Mouse (Mus musculus): ENCODE measurements at regions not wholly inside any gene's neighbourhood (a gene's known extent, or its start where the extent isn't known, plus 50 kb on each side); places are given as distances from the start of the nearest gene placed in this dataset.

DNA sequence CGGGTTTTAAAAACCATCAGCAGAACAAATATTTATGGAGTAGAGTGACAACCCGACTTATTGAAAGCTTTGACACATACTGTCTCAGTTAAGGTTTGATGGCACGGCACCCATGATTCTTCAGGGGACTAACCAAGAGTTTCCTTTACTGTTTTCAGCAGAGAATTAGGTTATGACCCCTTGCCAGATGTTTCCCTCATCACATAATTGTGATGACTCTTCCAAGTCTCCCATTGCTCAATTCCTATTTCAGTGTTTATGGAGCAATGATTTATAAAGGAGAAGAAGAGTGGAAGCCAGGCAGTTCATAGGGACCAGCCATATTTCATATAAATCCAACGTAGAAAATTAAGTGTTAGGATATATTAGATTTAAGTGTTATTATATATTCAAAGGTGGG, 181.4 kb upstream of the Adgrl2 start:
- DNase-seq (ENCODE audit: low spot score), result no peak

DNA sequence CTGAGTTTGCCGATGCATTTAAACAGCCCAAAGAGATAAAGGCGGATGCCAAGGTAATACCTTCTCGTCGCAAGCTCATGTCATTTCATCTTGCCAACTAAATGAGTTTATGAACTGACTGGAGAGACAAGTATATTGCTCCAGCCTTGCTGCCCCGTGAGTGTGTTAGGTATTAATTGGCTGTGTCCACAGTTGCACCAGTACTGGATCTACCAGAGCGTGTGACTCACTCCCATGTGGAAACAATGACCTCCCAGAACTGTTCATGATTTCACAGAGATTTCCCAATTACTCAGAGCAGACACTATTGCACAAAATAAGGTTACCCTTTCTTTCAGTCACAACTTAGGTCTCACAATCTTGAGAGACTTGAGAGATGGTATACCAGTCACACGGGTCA, 179.8 kb upstream of the Adgrl2 start:
- no peak for DNase-seq (ENCODE audit: low spot score)

DNA sequence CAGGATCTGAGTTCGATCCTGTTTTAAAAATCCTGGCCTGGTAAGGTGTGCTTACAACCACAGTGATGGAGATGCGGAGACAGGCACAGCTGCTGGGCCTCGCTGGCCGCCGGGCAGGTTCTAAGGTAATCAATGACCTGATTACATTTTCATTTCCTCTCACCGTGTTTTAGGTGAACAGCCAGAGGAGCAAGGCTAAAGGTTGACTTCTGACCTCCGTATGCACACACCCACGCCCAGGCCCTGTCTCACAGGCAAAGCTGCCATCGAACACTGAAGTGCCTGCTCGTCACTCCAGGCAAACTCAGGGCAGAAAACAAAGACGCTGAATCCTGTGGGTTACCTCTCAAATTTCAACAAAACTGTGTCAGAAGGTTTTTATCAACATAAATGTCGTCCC, 179.1 kb upstream of the Adgrl2 start:
- DNase-seq (ENCODE audit: low spot score), result peak; percentile 28

- no peak for DNase-seq (ENCODE audit: low spot score)
These were observed 177.6 kb upstream of the Adgrl2 start for GRCm38 (mm10) chr3:149167997-149168396.

- no peak for DNase-seq (ENCODE audit: low spot score)
These were observed 174.4 kb upstream of the Adgrl2 start for GRCm38 (mm10) chr3:149164804-149165203.

GRCm38 (mm10) chr3:149163591-149163990, 173.2 kb upstream of the Adgrl2 start:
- DNase-seq (ENCODE audit: low spot score), result no peak

DNA sequence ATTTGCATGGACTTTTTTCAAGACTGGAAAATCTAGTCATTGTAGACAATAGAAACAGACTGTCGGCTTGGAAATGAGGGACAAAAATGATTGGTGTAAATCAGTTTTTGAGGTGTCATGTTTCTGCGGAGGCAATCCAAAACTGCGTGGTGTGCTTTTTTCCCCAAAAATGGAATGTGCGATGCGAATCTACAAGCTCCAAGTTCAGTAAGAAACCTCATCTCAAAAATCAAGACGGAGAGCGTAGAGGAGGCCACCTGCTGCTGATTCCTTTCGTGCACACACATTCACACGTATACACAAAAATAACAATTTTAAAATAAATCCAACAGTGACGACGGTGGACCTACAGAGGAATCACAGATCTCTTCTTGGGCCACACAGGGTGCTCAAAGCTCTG, 170.5 kb upstream of the Adgrl2 start:
- DNase-seq (ENCODE audit: low spot score), result no peak

DNA sequence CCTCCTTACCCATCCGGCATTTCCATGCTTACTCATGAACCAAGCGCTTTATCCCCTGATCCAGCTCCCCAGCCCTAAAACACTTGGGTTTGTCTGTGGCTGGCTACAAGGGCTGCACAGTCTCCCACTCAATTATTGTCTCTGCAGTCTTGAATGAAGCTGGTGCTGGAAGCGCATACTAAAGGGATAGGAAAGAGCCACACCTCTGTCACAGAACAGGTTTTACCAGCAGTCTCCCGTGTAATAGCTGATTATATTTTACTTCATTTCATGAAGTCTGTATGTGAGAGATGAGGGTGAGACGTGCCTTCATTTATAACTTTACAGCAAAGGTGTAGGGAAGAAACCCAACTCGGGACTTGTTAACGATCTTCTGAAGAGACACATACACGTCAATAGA, 167.0 kb upstream of the Adgrl2 start:
- no peak for DNase-seq (ENCODE audit: low spot score)

DNA sequence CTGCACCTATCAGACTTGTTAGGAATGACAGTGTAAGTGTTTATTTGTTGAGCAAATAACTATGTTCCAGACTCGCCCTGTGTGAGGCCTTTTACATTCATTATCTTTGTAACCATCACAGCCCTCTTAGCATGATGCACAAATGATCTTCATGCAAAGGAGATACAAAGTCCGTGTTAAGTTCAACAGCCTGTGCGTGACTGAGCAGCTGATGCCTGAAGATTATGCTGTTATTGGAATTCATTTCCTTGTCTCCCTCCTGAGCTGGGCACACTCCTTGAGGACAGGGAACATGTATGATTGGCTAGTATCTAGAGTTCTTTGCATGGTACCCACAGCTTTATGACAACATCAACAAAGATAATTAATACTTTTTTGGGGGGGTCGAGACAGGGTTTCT, 162.0 kb upstream of the Adgrl2 start:
- no peak for DNase-seq (ENCODE audit: low spot score)

- DNase-seq (ENCODE audit: low spot score), result no peak
These were observed 160.4 kb upstream of the Adgrl2 start for GRCm38 (mm10) chr3:149150796-149151195.

- DNase-seq (ENCODE audit: low spot score), result no peak
These were observed 158.3 kb upstream of the Adgrl2 start for GRCm38 (mm10) chr3:149148608-149149007.

DNA sequence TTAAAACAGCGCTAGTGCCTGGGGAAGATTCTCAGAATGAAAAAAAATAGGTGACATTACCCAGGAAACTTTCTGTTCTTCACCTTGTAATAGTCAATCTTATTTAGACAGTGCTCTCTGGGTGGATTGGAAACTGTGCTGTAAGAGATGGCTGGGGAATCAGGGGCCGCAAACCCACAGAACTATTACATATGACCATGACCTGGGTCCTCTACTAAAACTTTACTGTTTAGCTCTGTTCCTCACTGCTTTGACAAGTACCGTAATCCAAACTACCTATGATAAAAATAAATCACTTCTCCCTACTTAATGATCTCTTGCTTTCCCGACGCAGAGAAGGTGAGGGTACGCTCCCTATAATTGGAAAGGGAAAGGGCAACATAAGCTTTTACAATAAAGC, 157.6 kb upstream of the Adgrl2 start:
- DNase-seq (ENCODE audit: low spot score), result no peak

GRCm38 (mm10) chr3:149146673-149147072, 156.3 kb upstream of the Adgrl2 start:
- peak; percentile 27 for DNase-seq (ENCODE audit: low spot score)

GRCm38 (mm10) chr3:149140461-149140860, 150.1 kb upstream of the Adgrl2 start:
- no peak for DNase-seq (ENCODE audit: low spot score)

GRCm38 (mm10) chr3:149134028-149134938, 143.9 kb upstream of the Adgrl2 start:
- no peak for DNase-seq (ENCODE audit: low spot score)

DNA sequence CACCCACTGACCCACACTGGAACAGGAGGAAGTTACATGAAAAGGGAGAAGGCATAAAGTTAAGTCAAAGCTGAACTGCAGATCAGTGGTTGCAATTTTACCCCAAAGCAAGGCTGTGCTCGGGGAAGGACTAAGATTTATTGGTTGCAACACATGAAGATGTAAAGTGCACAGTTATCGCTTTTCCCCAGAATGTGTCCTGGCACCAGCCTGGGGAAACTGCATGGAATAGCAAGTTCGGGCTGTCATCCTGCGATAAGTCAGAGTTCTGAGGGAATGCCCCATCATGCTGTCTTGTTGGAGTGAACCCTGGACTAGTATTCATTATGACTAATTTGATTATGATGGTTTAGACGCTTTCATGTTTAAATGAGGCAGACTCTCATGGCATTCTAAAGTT, 128.5 kb upstream of the Adgrl2 start:
- DNase-seq (ENCODE audit: low spot score), result no peak

GRCm38 (mm10) chr3:149117684-149118056, 127.3 kb upstream of the Adgrl2 start:
- DNase-seq (ENCODE audit: low spot score), result no peak

DNA sequence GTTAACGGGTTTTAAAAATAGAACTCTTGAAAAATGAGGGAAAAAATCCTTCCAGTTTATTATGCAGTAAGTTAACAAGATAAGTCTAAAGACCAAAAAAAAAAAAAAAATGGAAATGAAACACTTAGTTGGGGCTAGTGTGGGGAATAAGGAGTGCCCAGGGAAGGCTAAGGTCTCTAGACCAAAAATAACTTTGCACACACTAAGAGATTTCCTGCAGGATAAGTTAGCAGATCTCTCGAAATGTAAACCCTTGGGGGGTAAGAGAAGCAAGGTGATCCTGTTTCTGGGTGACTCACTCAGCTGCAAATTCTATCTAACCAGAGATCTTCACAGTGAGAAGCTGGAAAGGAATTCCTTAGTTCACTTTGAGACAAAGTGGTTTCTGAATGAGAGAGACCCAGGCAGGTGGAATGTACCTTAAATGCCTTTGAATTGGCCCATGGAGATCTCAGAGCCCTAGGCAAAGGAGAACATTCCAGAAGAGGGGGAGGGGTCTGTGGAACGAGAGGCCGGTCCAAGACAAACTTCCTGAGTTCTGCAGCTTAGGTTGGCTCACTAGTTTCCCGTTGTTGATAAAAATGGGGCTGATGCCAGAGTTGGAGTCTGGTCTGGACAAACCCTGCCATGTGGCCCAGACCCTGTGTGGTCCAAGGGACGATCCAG, 126.8 kb upstream of the Adgrl2 start:
- no peak for DNase-seq (ENCODE audit: low spot score)

- DNase-seq (ENCODE audit: low spot score), result no peak
These were observed 126.2 kb upstream of the Adgrl2 start for GRCm38 (mm10) chr3:149116604-149117003.

DNA sequence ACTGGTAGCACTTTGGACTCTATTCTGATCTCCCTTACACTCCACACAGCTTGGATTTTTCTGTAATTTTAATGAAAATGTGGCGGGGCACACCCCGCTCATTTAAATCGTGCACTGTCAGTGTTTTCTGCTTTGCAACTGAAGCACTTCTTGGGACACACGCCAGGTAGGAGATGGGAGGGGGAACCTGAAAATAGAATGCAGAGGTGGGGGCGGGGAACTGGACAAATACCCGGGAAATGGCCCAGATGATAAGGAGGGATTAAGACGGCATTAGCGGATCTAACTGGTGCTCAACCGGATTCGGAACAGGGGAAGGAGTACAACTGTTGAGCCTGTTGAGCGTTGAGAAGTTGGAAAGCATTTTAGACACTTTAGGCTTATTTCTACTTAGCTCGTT, 125.5 kb upstream of the Adgrl2 start:
- DNase-seq (ENCODE audit: low spot score), result no peak

- DNase-seq (ENCODE audit: low spot score), result no peak
These were observed 122.5 kb upstream of the Adgrl2 start for GRCm38 (mm10) chr3:149112878-149113277.

GRCm38 (mm10) chr3:149111529-149112439, 121.4 kb upstream of the Adgrl2 start:
- DNase-seq (ENCODE audit: low spot score), result peak; percentile 67

All from embryo, embryonic 10 days (tissue).